Mouse (Mus musculus) spleen, adult 2 months (tissue): ENCODE measurements around the gene CK137956. TPM values are rescaled to one million over a fixed set of nuclear protein-coding genes. Genes with fewer than 3 reads are reported as not detected.

Experiments used
- DNase-seq, 2 experiments: peaks; one replicate each; pipeline versions ENCODE4 v3.0.0 to v3.0.0-alpha.2; 2012 to 2021; ENCODE audit warnings: low spot score in 2 of 2, low read depth in 1 of 2
- H3K27ac ChIP-seq: fragments of 200-500 bp; 2 replicates; pipeline ENCODE4 v1.5.1; 2012; ENCODE audit warnings: low read length, inconsistent platforms; ENCODE audit not compliant: insufficient read depth
- H3K27me3 ChIP-seq: fragments of 200-500 bp; 2 replicates; pipeline ENCODE4 v1.6.1; 2012; ENCODE audit warnings: mild to moderate bottlenecking, moderate library complexity, low read length, inconsistent platforms; ENCODE audit not compliant: control insufficient read depth, insufficient read depth
- H3K36me3 ChIP-seq: fragments of 200-500 bp; 2 replicates; pipeline ENCODE4 v1.6.1; 2012; ENCODE audit warnings: mild to moderate bottlenecking, low read length, inconsistent platforms; ENCODE audit not compliant: control insufficient read depth, insufficient read depth
- H3K4me1 ChIP-seq: fragments of 200-500 bp; 2 replicates; pipeline ENCODE4 v1.6.1; 2011; ENCODE audit warnings: inconsistent platforms; ENCODE audit not compliant: control insufficient read depth, insufficient read depth, insufficient read length
- H3K4me3 ChIP-seq: fragments of 200-500 bp; 2 replicates; pipeline ENCODE4 v1.5.1; 2011; ENCODE audit warnings: mild to moderate bottlenecking, inconsistent platforms; ENCODE audit not compliant: insufficient read depth, insufficient read length; ENCODE audit errors: extremely low read depth
- CTCF ChIP-seq: fragments of 200-500 bp; IDR thresholded peaks from 2 replicates; pipeline ENCODE4 v1.5.1; 2011; ENCODE audit warnings: mild to moderate bottlenecking, inconsistent platforms; ENCODE audit not compliant: insufficient read depth, insufficient read length, insufficient replicate concordance; ENCODE audit errors: extremely low read depth
- POLR2A ChIP-seq: fragments of 200-500 bp; IDR thresholded peaks from 2 replicates; pipeline ENCODE4 v1.6.1; 2011; ENCODE audit warnings: low read depth, low read length, inconsistent platforms
- WGBS: fragments of 180-500 bp; shearing (Covaris S2); methylation state at CpG from one replicate; pipeline ENCODE4 v1.1.7; 2018; 5-methylcytosine and 5-hydroxymethylcytosine counted together
- polyA plus RNA-seq: library from polyadenylated mRNA; depleted of rRNA; stranded (reverse); fragments of >200 nt; gene quantifications from 2 replicates; pipeline ENCODE4 v1.2.3, GENCODE M21; 2012

Gene CK137956
- polyA plus RNA-seq, 1 experiment: not detected

- H3K4me1 ChIP-seq: no peaks in the 10 kb centered on the region
- H3K27me3 ChIP-seq: peaks cover 5% of the 10 kb centered on the region; the same call in 1 of the 2 replicates
- H3K36me3 ChIP-seq: no peaks in the 10 kb centered on the region
- no peak overlapping the region for H3K27ac ChIP-seq
- no peak overlapping the region for H3K4me3 ChIP-seq
- no peak for DNase-seq
- WGBS: 11% methylated on average over 39 of the region's 39 CpGs
- TF ChIP-seq POLR2A (no peak), CTCF (no peak)
Observed at GRCm38 (mm10) chr4:127988526-127989180, 17.9 kb upstream of the CK137956 start.

- no peaks in the 10 kb centered on the region for H3K4me1 ChIP-seq
- H3K27ac ChIP-seq: no peak within 1 kb of the TSS
- DNase-seq: no peak
- no peaks in the 10 kb centered on the region for H3K36me3 ChIP-seq
- H3K27me3 ChIP-seq: peaks cover 5% of the 10 kb centered on the region; the same call in 1 of the 2 replicates
- WGBS: 4% methylated on average over 43 of the region's 65 CpGs
- no peak within 1 kb of the TSS for H3K4me3 ChIP-seq
- no peak for TF ChIP-seq POLR2A
- TF ChIP-seq CTCF: no peak
Observed at GRCm38 (mm10) chr4:127987784-127988455, 17.2 kb upstream of the CK137956 start, which contains the start of gene Csmd2. Csmd2 (plus strand) TSS chr4:127987857.

GRCm38 (mm10) chr4:127987270-127987669 is 16.5 kb upstream of the CK137956 start:
- peaks cover 5% of the 10 kb centered on the region; the same call in 1 of the 2 replicates for H3K27me3 ChIP-seq
- 12% methylated on average over 10 of the region's 10 CpGs for WGBS
- TF ChIP-seq POLR2A: no peak
- no peak for TF ChIP-seq CTCF

GRCm38 (mm10) chr4:127986491-127987075 is 15.8 kb upstream of the CK137956 start:
- Histone ChIP-seq H3K4me1 (no peaks in the 10 kb centered on the region), H3K27ac (no peak overlapping the region), H3K4me3 (no peak overlapping the region), H3K27me3 (peaks cover 5% of the 10 kb centered on the region; the same call in 1 of the 2 replicates), H3K36me3 (no peaks in the 10 kb centered on the region)
- TF ChIP-seq POLR2A: no peak
- TF ChIP-seq CTCF: no peak
- DNase-seq: no peak
- WGBS: 21% methylated on average over 25 of the region's 25 CpGs

More at GRCm38 (mm10) chr4:127987270-127987669, 16.5 kb upstream of the CK137956 start:
- H3K4me1 ChIP-seq: no peaks in the 10 kb centered on the region
- no peak overlapping the region for H3K4me3 ChIP-seq
- no peaks in the 10 kb centered on the region for H3K36me3 ChIP-seq
- H3K27ac ChIP-seq: no peak overlapping the region
- no peak for DNase-seq

GRCm38 (mm10) chr4:127985874-127986273 is 15.1 kb upstream of the CK137956 start:
- Histone ChIP-seq H3K4me1 (no peaks in the 10 kb centered on the region), H3K27ac (no peak overlapping the region), H3K27me3 (peaks cover 5% of the 10 kb centered on the region; the same call in 1 of the 2 replicates), H3K4me3 (no peak overlapping the region), H3K36me3 (no peaks in the 10 kb centered on the region)
- no peak for DNase-seq
- TF ChIP-seq CTCF: no peak
- TF ChIP-seq POLR2A: no peak
- 24% methylated on average over 10 of the region's 10 CpGs for WGBS

GRCm38 (mm10) chr4:127984426-127984825 is 13.7 kb upstream of the CK137956 start:
- WGBS: 75% methylated on average over 2 of the region's 2 CpGs
- no peak overlapping the region for H3K4me3 ChIP-seq
- no peaks in the 10 kb centered on the region for H3K36me3 ChIP-seq
- H3K4me1 ChIP-seq: no peaks in the 10 kb centered on the region
- TF ChIP-seq CTCF (no peak), POLR2A (no peak)
- H3K27me3 ChIP-seq: peaks cover 5% of the 10 kb centered on the region; the same call in 1 of the 2 replicates
- no peak for DNase-seq
- H3K27ac ChIP-seq: no peak overlapping the region
